Mouse (Mus musculus): ENCODE data around the gene Hoxa7.

Hoxa7 gene

DNA sequence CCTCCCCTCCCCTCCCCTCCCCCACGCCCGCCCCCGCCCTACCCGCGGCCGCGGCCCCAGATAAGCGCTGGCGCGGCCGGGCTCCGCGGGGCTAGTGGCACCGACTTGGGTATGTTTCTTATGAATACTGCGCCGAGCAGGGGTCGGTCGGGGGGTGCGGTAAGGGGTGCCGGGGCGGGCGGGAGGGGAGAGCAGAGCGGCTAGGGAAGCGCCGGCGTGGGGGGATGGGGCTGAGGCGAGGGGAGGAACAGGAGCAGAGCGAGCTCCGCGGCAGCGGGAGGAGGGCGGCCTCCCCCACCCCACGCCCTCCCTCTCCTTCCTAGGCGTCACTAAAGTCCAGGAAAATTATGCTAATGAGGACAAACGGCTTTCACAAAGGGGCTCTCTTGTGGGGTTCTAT, 45.8 kb downstream of the Hoxa7 start:
- no peak for DNase-seq (ENCODE audit: low read depth)

DNA sequence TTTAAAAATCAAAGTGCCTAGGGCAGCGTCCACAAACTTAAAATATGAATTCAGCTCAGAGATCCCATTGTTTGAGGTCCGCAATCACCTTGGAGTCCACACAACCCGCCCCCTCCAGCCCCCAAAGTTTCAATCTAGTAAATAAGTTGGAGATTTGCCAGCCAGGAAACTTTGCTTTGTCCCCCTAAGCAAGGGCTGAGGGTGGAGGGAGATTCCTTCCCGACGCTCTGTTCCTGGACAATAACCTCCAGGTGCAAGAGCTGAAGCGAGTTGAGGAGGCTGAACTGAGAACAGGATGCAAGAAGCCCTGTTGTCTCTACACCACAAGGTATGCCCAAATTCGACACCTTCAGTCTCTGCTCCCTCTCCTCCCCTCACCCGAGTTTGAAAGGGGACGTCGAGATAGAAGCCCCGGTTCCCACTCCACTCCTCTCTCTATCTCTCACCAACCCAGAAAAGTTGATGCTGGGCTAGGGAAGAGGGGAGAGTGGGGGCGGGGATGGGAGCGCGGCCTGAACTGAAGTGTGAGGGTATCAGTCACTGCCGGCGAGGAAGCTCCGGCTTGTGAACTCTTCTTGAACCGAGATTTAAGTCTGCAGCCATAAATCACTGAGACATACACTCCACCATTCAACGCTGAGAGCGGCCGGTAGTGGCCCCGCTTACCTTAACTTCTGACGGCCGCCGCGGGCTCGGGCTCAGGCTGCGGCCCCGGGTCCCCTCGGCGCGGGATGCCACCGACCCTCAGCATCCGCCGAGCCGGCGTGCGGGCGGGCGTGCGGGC, 46.5 kb downstream of the Hoxa7 start:
- DNase-seq (ENCODE audit: low read depth): no peak

DNA sequence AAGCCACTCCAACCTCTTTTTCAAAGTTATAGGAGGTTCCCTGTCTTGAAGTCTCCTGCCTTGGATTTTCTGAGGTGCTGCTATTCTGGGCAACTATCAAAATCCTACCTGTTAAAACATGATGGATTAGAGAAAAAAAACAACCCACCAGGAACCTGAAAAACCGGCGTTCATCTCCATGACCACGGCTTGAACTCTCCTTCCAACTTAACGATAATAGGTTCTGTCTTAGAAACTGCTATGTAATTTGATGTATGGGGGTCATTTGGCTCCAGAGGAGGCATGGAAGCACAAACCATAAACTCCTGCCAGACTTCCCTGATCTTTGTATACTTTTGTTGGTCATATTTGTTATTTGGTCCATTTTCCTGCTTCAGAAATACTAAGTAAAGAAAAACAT, 48.0 kb downstream of the Hoxa7 start:
- DNase-seq (ENCODE audit: low read depth): no peak

DNA sequence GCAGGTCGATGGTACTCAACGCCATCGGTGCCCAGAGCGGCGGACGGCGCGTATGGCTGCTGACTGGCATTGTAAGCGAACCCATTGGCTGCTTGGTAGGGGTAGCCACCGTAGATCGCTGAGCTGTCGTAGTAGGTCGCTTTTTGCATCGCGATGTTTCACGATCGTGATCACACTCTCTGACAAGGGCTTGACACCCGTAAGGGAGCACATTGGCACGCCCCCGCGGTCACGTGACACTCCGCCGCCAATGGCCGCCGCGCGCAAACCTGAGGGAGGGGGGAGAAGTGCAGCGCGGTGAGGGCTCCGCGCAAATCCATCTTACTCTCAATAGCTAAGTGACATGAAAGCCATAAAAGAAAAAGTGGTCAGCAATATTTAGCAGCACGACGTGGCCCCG, 49.2 kb downstream of the Hoxa7 start:
- DNase-seq (ENCODE audit: low read depth): no peak

DNA sequence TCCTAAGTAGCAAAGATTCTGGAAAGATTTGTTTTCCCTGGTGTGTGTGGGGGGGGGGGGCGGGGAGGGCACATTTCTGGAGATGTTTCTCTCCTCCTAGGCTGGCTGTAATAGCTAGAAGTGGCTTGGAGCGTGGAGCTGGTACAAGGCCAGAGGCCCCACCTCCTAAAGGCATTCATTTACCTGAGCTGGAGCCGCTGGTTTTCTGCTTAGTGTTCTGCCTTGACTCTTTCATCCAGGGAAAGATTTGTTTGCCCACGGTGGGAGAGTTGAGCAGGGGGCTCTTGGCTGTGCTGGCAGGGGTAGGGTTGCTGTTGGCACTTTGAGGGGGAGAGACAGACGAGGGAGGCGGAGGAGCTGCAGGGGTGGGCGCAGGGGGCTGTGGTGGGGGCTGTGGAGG, 49.7 kb downstream of the Hoxa7 start:
- DNase-seq (ENCODE audit: low read depth): no peak

DNA sequence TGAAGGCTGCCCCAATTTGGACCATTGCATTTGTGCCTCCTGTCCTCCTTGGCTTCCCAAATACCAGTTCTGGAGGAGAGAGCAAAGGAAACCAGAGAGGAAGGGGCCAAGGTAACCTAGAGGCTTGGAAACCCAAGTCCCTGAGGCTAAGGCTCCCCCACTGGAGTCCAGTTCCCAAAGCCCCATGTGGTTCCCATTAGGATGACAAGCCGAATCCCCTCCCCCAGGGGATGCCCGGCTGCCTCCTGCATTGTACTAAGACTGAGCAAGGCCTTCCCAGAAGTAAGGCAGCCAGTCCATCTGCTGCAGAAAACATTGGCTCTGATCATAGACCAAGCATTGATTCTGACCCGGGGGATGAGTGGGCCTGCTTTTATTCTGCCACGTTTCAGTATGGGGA, 50.3 kb downstream of the Hoxa7 start:
- DNase-seq (ENCODE audit: low read depth): no peak

DNA sequence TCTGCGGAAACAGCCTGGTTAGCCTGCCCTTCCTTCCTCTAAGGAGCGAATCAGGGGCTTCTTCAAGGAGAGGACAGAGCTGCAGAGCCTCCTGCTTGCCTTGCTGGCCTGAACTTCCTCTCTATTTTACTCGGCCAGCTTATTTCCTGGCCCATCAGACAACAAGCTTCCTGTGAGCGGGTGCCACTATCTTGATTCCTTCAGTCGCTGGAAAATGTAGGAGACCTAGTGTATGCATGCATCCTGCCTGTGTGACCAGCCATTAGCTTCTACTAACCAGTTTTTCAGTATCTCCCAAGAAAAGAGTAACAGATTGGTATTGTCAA, 50.8 kb downstream of the Hoxa7 start:
- DNase-seq (ENCODE audit: low read depth): no peak

DNA sequence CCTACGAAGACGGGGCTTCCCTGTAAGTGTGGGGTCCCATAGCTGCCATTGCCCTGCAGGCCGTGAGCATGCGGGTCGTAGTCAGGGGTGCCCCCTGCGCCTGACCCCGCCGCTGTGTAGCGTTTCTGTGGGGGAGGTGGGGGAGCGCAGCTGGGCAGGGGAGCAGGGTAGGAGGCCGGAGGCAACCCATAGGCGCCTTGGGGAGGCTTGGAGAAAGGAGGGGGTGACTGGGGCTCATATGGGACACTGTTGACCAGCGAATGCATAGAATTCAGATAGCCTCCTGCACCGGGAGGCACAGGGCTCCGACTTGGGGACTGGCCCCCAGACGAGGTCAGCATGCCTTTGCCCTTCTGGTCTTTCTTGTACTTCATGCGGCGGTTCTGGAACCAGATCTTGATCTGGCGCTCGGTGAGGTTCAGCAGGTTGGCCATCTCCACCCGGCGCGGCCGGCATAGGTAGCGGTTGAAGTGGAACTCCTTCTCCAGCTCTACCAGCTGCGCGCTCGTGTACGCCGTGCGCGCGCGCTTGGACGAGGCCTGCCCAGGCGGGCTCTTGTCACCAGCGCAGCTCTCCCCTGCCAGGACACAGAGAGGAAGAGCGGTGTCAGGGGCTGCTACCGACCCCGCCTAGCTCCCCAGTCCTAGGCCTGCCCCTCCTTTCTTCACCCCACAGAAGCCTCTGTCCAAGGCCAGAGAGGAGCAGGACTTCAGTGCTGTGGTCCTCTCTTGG, 51.3 kb downstream of the Hoxa7 start:
- no peak for DNase-seq (ENCODE audit: low read depth)

DNA sequence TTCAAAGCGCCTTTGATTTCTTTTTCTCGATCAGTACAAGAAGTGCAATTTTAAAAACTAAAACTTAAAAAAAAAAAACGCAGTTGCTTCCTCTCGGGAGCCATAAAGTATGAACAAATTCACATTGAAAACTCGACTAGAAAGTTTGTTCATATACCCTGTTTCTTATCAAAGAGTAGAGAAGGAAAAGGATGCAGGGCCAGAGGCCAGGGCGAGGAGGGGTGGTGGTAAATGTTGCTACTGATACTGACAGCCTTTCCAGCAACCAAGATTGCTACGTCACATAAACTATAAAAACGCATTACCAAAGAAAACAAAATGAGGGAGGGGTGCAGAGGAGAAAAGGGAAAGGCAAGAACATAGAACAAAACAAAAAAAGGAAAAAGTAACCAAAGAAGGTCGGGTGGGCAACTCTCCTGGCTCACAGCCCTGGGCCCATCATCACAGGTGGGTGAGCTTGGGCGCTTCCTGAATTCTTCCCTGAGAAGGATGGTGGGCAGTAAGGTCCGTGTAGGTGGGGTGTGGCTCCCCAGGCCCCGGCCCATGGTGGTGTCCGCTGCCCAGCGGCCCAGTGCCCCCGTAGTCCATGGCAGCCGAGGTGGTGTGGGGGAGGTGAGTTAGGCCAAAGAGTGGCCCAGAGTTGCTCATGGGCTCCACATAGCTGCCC, 52.0 kb downstream of the Hoxa7 start:
- no peak for DNase-seq (ENCODE audit: low read depth)

DNA sequence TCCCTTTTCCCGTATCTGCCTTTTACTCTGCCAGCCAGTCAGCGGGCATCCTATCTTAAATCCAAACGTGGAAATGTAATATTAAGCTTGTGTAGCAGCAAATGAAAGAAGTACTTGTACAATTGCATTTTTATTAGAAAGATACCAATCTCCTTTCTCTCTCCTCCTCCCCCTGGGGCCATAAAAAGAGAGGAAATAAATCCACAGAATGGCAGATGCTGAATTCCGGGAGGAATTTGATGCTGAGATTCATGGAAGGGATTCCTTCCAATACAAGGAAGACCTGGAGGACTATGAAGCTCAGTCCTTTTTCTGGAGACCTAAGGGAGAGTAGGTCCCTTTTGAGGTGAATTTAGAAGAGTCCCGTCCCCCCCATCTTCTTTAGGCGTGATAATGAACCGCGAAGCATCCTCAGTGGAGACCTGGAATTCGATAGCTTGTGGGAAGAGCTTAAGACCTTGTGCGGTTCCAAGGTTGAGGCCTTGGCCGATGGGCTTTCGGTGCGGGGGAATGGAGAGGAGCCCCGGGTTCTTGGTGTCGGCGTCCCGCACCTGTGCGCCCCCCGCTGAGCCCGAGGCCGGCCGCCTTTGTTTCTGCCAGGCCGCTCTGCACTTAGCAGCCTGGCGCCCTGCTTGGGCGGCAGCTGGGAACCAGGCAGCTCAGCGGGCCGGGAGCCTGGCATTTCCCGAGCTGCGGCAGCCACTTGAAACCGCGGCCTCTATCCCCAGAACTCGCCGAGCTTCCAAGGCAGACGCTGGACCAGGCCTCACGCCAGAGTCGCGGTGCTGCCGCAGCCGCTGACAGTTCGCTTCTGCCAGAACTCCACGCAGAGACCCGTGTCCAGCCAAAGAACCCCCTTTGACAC, 53.2 kb downstream of the Hoxa7 start:
- no peak for DNase-seq (ENCODE audit: low read depth)

DNA sequence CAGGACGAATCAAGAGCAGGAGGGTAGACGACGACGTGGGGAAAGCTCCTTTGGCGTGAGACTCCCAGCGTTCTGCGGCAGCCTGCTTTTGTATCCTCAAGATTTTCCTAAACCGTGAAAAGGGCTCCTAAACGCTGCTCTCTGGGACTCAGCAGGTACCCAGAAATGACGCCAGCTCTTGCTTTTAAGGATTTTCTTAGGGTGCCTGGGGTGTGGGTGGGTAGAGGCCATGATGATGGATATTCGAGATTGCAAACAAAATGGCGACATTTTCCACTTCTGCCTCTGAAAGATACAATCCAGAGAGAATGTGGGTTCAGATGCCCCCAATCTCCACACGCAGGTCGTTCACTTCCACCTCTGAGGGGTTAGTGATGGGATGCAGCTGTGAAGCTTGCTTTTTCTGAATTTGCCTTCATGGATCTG, 53.9 kb downstream of the Hoxa7 start:
- no peak for DNase-seq (ENCODE audit: low read depth)

DNA sequence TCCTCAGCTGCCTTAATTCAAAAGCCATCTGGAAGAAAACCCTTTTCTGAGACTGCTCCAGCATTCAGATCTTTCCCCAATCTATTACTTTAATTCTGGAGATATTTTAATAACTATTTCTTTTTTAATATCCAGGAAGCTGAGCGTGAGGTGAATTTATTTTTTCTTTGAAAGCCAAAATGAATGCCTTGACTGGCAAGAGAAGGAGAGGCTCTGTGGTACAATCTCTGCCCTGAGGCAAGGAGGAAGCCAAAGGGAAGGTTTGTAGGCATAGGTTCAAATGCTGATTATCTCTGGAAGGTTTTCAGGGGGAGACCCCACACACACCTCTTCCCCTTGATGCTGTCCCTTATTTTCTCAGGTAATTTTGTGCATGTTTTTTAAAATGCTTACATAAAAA, 54.5 kb downstream of the Hoxa7 start:
- DNase-seq (ENCODE audit: low read depth): no peak

DNA sequence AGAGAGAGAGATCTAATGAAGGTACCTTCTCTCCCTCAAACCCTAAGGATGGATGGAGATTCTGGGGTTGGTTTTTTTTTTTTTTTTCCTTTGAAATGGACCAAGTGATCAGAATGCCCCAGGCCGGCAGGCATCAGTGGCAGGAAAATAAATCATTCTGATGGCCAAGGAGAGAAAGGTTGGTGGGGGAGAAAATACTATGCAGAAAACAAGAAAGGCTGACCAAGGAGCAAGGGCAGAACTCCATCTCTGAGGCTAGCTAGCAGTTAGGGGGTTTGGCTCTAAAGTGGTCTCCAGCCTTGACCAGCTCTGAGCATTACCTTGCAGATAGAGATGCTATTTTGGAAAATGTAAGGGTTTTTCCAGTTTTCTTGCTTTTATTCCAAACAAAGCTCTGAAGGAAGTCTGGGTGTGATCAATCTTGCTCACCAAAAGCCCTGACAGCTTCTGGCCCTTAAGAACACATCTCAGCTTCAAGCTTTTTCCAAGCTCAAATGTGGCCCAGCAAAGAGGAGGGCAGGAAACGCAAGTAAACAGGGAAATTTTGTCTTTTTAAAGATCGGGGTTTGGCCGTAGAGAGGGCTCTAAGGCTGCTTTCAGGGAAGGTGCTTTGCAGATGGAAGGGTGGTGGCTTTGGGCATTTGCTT, 55.1 kb downstream of the Hoxa7 start:
- no peak for DNase-seq (ENCODE audit: low read depth)

DNA sequence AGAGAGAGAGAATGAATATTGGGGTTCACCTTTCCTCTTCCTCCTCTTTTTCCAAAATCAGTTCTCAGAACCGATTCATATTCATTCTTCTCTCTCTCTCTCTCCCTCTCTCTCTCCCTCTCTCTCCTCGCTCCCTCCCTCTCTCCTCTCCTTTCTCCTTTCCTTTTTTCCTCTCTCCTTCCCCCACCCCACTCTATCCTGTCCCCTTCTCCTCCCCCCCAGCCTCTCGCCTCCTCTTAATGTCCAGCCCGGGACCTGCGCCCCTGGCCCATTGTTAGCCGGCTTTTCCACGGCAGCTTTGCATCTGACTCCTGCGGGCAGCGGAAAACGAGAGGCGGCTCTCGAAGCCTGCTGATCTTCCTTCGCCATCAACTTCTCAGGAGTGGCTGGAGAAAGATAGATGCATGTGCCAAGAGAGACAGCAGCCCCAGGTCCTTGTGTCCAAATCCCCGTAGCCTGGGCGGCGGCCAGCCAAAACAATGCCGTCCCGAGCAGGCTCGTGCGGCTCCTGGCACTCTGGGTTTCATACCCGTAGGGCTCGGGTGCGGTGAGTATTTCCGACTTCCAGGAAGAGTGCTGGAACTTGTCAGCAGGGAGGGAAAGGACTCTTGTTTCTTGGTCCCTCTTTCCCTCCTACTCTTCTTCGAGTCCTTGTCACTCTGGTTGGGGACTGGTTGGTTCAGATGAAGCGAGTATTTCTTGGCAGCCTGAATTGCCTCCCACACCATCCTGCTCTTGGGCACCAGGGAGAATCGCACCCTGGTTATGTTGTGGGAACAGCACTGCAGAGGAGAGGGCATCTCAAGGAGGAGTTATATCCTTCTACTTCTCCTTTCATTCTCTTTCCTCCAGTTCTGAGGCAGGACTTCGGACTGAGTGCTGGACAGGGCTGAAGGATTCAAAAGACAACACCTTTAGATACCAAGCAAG, 55.9 kb downstream of the Hoxa7 start:
- no peak for DNase-seq (ENCODE audit: low read depth)

DNA sequence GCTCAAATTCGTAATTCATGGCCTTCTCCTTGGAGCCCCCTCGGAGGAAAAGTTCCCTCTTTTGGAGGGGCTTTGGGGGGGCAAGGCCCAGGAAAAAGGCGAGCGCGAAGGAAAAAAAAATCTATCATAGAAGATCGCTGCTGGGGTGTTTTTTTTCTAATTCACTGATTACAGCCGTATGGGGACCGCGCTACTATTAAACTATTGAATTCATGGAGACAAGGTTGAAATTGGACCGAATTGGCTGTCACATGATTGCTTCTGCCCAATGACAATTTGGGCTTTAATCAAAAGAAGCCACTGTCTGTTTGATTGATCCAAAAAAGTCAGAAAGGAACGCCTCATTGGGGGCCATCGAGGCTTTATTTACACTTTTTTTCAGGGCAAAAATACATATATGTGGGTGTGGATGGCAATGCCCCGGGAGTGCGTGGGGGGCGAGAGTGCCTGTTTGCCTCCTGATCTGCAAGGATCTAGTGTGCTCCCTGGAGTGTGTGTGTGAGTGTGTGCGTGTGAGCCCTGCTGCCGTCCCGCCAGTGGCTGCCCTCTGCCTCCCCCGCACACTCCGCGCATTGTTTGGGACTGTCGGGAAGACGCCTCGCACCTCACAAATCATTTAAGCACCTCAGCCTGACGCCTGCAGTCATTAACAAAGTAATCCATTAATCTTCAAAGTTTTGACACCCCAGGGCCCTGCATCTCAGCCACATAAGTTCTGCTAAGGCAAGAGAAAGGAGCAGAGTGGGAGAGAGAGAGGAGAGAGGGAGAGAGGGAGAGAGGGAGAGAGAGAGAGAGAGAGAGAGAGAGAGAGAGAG, 56.8 kb downstream of the Hoxa7 start, which contains the start of gene Hoxa2:
TSS of gene Hoxa2 (minus strand) at position 206 of the 815 bp plus-strand sequence.
- no peak for DNase-seq (ENCODE audit: low read depth)

Data from 416B (cell line).